Mouse (Mus musculus) thymus, adult 2 months (tissue): Measurements from ENCODE around the gene Hdac9.

Source experiments
- CTCF ChIP-seq: fragments of 200-500 bp; IDR thresholded peaks from 2 replicates; pipeline ENCODE4 v1.5.1; 2012; ENCODE audit warnings: mild to moderate bottlenecking, control low read depth, low read length, moderate library complexity, borderline replicate concordance; ENCODE audit not compliant: control insufficient read depth, poor library complexity, insufficient read depth; ENCODE audit errors: extremely low read depth
- POLR2A ChIP-seq: fragments of 200-500 bp; IDR thresholded peaks from 2 replicates; pipeline ENCODE4 v1.6.1; 2012; ENCODE audit warnings: mild to moderate bottlenecking, low read length, control low read depth, moderate library complexity; ENCODE audit not compliant: control insufficient read depth, poor library complexity, insufficient read depth; ENCODE audit errors: extremely low read depth

- TF ChIP-seq CTCF, result no peak
- no peak for TF ChIP-seq POLR2A
These were observed 96.7 kb downstream of the Hdac9 start for GRCm38 (mm10) chr12:34820229-34820628.
